Mouse (Mus musculus) cerebellum, adult 2 months (tissue): ENCODE measurements at regions not wholly inside any gene's neighbourhood (a gene's known extent, or its start where the extent isn't known, plus 50 kb on each side); places are given as distances from the start of the nearest gene placed in this dataset.

ENCODE experiments used
- DNase-seq, 2 experiments: peaks; one replicate each; pipeline ENCODE4 v3.0.0; 2021
- H3K27ac ChIP-seq: fragments of 200-500 bp; 2 replicates; pipeline ENCODE4 v1.5.1; 2012; ENCODE audit warnings: low read length, control low read depth, inconsistent platforms; ENCODE audit not compliant: insufficient read depth
- H3K27me3 ChIP-seq: fragments of 200-500 bp; 2 replicates; pipeline ENCODE4 v1.6.1; 2012; ENCODE audit warnings: inconsistent platforms, mild to moderate bottlenecking, low read length, moderate library complexity; ENCODE audit not compliant: control insufficient read depth, insufficient read depth
- H3K4me1 ChIP-seq: fragments of 200-500 bp; 2 replicates; pipeline ENCODE4 v1.6.1; 2011; ENCODE audit warnings: low read length; ENCODE audit not compliant: control insufficient read depth, insufficient read depth
- H3K4me3 ChIP-seq: fragments of 200-500 bp; replicated peaks from 2 replicates; pipeline ENCODE3; 2011; ENCODE audit warnings: mild to moderate bottlenecking, low read depth, low read length, control low read depth; ENCODE audit not compliant: insufficient read depth
- CTCF ChIP-seq: fragments of 200-500 bp; IDR thresholded peaks from 2 replicates; pipeline ENCODE4 v1.5.1; 2011; ENCODE audit warnings: low read depth, mild to moderate bottlenecking, control low read depth, low read length, moderate library complexity, borderline replicate concordance; ENCODE audit not compliant: insufficient read depth
- POLR2A ChIP-seq: fragments of 200-500 bp; IDR thresholded peaks from 2 replicates; pipeline ENCODE4 v1.6.1; 2011; ENCODE audit warnings: low read length, control low read depth, borderline replicate concordance; ENCODE audit not compliant: insufficient read depth
- WGBS: fragments of 180-500 bp; shearing (Covaris S2); methylation state at CpG from one replicate; pipeline ENCODE4 v1.1.7; 2018; 5-methylcytosine and 5-hydroxymethylcytosine counted together

DNA sequence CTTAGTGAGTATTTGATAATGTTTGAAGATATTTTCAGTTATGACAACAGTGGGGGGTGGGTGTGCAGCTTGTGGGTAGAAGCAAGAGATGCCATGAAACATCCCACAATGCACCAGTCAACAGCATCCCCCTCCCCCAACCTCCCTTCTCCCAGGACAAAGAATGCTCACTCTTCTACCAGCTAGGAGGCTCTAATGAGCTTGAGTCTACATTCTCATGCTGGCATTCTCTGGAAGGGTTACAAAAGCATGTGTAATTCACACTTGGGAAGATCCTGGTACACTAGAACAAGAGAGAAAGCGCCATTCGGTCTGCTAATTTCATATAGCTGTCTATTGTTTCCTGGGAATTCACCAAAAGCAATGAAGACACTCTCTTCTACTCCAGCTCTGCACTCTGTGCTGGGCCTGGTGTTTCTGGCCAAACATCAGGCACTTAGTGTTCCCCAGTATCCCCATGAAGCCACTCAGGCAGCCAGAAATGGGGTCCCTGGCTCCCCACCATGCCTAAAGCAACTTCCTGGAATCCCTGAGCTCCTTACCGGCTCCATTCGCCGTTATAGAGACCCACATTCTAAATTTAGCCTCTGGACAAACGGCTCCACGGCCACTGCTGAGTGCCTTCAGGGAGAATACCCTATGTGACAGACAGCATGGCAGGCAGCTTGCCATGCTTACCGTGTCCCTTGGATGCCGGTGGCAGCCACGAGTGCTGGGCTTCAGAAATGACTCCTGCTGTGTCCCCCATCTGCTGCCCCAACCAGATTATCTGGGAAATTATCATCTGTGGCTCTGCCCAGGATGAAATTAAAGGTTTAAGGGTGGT lies 226.1 kb downstream of the Ttc32 start:
- Histone ChIP-seq H3K4me3 (no peak overlapping the region), H3K4me1 (peaks cover 10% of the 10 kb centered on the region), H3K27ac (no peak overlapping the region), H3K27me3 (no peaks in the 10 kb centered on the region)
- WGBS = 3% methylated on average over 10 of the region's 10 CpGs
- TF ChIP-seq POLR2A (no peak), CTCF (no peak)
- peak; percentile 82 to 88 for DNase-seq

DNA sequence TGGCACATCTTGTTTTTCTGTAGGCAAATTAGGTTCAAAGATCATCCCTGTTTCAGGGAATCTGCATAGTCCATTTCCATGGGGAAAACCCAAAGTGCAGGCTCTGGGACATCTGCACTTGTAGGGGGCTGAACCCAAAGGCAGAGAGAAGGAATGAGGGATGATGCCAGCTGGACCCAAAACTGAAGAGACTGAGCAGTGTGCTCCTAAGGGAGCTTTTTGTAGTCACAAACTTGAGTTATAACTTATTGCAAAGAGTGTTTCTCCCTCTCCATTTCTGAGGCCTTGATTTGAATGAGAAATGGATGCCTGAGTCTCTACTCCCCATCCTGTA lies 226.7 kb downstream of the Ttc32 start:
- Histone ChIP-seq H3K4me1 (peaks cover 10% of the 10 kb centered on the region), H3K4me3 (no peak overlapping the region), H3K27ac (no peak overlapping the region), H3K27me3 (no peaks in the 10 kb centered on the region)
- TF ChIP-seq POLR2A (no peak), CTCF (no peak)
- DNase-seq = no peak

DNA sequence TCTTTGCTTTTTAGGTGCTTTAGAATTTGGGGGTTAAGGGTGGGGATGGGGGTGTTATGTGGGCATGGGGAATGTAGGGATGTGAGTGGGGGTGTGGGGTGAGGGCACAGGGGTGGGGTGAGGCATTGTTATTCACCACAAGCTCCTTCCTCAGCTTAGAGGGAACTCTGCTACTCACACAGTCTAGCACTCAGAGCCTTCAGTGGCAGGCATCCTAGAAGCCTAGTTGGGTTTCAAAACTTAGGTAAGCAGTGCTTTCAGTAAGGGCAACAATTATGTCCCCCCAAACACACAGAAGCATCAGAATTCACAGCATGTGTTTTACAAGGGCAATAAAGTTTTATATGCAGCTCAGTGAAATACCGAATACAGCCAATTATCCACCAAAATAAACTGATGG lies 228.4 kb downstream of the Ttc32 start:
- Histone ChIP-seq H3K27me3 (no peaks in the 10 kb centered on the region), H3K4me3 (no peak overlapping the region), H3K4me1 (peaks cover 10% of the 10 kb centered on the region), H3K27ac (no peak overlapping the region)
- TF ChIP-seq CTCF = no peak
- no peak for TF ChIP-seq POLR2A
- no peak for DNase-seq
- WGBS = 98% methylated on average over 1 of the region's 1 CpGs

DNA sequence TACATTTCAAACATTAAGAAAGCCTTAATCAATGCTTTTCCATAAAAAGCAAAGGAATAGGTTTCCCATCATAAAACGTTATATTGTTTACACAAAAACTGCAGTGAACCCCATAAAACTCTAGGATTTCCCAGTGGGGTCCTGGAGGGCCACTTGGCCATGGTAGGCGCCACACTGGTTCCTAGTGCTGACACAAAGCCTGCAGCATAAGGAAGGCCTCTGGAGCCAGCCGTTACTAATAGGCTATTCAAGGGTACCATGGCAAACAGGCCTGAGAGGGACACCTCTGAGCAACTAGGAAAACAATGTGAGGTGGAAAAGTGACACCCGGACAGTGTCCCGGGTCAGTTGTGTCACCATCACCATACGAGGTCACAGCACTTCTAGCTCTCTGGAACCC lies 231.9 kb downstream of the Ttc32 start:
- no peak overlapping the region for H3K4me3 ChIP-seq
- DNase-seq = no peak
- H3K27me3 ChIP-seq = no peaks in the 10 kb centered on the region
- WGBS = 61% methylated on average over 6 of the region's 6 CpGs
- no peaks in the 10 kb centered on the region; the same call in 1 of the 2 replicates for H3K4me1 ChIP-seq
- no peak overlapping the region for H3K27ac ChIP-seq
- TF ChIP-seq CTCF (no peak), POLR2A (no peak)

DNA sequence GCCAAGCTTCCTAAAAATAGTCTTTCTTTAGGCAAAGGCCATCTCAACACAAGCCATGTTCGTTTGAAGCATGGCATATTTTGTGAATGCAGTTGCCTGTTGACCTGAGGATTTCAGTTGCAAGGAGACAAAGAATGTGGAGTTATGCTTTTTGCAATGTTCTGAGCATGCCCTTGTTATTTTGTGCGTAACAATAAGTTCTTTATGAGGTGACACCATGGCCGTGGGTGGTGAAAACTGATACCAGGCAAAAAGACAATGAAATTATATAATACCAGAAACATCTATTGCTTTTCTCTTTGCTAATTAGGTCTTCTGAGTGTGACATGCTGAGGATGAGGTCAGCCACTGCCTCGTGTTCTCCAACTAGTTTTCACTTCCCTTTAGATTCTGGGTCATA lies 236.4 kb downstream of the Ttc32 start:
- no peaks in the 10 kb centered on the region for H3K27me3 ChIP-seq
- H3K4me1 ChIP-seq = no peaks in the 10 kb centered on the region
- no peak overlapping the region for H3K27ac ChIP-seq
- peak in 1 of 2 experiments; percentile 5 for DNase-seq
- no peak overlapping the region for H3K4me3 ChIP-seq
- no peak for TF ChIP-seq POLR2A
- TF ChIP-seq CTCF = no peak
- WGBS = 63% methylated on average over 4 of the region's 4 CpGs

DNA sequence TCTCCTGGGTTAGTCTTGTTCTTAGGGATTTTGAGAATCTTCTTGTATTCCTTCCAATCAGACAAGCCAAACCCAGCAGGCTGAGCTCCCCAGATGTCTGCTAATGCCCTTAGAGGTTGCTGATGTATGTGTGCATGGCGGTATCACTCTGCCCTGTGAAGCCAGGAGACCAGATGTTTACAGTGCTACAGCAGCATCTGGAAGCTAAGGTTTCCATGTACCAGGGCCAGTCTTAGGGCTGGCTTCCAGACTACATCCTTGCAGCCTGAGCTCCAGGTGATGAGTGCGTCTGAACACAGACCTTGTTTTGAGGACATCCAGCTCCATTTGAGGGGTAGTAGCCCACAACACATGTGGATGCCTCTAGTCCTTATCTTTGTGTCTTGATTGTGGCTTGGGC lies 241.7 kb downstream of the Ttc32 start:
- TF ChIP-seq CTCF (no peak), POLR2A (no peak)
- no peaks in the 10 kb centered on the region for H3K27me3 ChIP-seq
- H3K4me3 ChIP-seq = no peak overlapping the region
- H3K4me1 ChIP-seq = no peaks in the 10 kb centered on the region
- H3K27ac ChIP-seq = no peak overlapping the region
- DNase-seq = no peak
- WGBS = 89% methylated on average over 2 of the region's 2 CpGs

DNA sequence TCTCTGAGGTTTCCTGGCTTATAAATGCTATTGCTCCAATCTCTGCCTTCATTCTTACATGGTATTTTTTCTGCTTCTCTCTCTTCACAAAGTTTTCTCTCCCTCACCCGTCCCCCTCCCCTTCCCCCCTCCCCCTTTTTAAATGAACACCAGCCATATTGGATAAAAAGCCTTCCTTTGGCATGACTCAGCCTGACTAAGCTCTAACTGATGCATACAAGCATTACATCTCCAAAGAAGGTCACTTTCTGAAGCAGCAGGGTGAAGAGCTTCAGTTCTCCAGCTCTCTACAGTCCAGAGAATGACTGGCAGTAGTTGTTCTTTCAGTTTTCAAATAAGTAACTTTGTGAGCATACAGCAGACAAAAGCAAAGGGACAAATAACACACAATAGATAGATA lies 244.4 kb downstream of the Ttc32 start:
- TF ChIP-seq POLR2A = no peak
- TF ChIP-seq CTCF = no peak

DNA sequence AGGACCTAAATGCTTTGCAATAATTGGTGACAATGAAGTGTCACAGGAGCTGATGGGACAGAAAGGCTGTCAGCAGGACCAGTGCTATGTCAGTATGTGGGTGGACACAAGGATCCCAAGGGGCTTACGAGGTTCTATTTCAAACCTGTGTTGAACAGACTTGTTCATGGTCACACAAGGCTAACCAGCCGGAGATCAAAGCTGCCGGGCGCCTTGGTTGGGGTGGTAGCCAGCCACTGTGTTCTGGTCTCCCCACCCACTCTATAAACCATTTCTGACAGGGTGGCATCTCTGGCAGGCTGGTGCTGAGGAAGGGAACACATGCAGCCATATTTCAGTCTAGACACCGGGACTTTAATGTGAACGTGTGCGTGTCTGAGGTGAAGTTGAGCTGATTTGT lies 245.9 kb downstream of the Ttc32 start:
- Histone ChIP-seq H3K27me3 (no peaks in the 10 kb centered on the region), H3K4me1 (no peaks in the 10 kb centered on the region), H3K27ac (no peak overlapping the region), H3K4me3 (no peak overlapping the region)
- 92% methylated on average over 7 of the region's 7 CpGs for WGBS
- no peak for DNase-seq
- no peak for TF ChIP-seq POLR2A
- no peak for TF ChIP-seq CTCF

More for the DNA sequence above, 244.4 kb downstream of the Ttc32 start:
- H3K27me3 ChIP-seq = no peaks in the 10 kb centered on the region
- H3K27ac ChIP-seq = no peak overlapping the region
- DNase-seq = no peak
- H3K4me3 ChIP-seq = no peak overlapping the region
- WGBS = 39% methylated on average over 1 of the region's 1 CpGs
- H3K4me1 ChIP-seq = no peaks in the 10 kb centered on the region
